Mouse (Mus musculus) gonadal fat pad, adult 2 months (tissue): ENCODE measurements around the gene Fus. TPM values are rescaled to one million over a fixed set of nuclear protein-coding genes. Genes with fewer than 3 reads are reported as not detected.

Source experiments
- DNase-seq: peaks from one replicate; pipeline ENCODE4 v3.0.0-alpha.2; 2012; ENCODE audit warnings: low read depth
- polyA plus RNA-seq: library from polyadenylated mRNA; depleted of rRNA; stranded (reverse); fragments of >200 nt; gene quantifications from 2 replicates; pipeline ENCODE4 v1.2.3, GENCODE M21; 2012

Fus gene
- polyA plus RNA-seq, 1 experiment: 285 TPM

GRCm38 (mm10) chr7:127944614-127945013 is 22.6 kb upstream of the Fus start:
- DNase-seq: no peak

- no peak for DNase-seq
These were observed 20.7 kb upstream of the Fus start, which contains the start of gene Prss36 for GRCm38 (mm10) chr7:127946470-127947023. Gene Prss36 (minus strand): TSS chr7:127946725.

GRCm38 (mm10) chr7:127952864-127953581 is 14.2 kb upstream of the Fus start:
- DNase-seq: no peak

- no peak for DNase-seq
These were observed 7.9 kb upstream of the Fus start for GRCm38 (mm10) chr7:127959364-127959763.

GRCm38 (mm10) chr7:127966371-127966918 is 812 bp upstream of the Fus start:
- DNase-seq: no peak

GRCm38 (mm10) chr7:127967922-127968828 is 918 bp downstream of the Fus start:
- DNase-seq: no peak

GRCm38 (mm10) chr7:127974413-127974930 is 7.2 kb downstream of the Fus start:
- no peak for DNase-seq

GRCm38 (mm10) chr7:127978856-127979255 is 11.6 kb downstream of the Fus start:
- no peak for DNase-seq

GRCm38 (mm10) chr7:127980606-127981005 is 13.3 kb downstream of the Fus start:
- no peak for DNase-seq

GRCm38 (mm10) chr7:127988904-127989303 is 21.6 kb downstream of the Fus start:
- no peak for DNase-seq

- DNase-seq: no peak
These were observed 24.6 kb downstream of the Fus start for GRCm38 (mm10) chr7:127991643-127992487.

- no peak for DNase-seq
These were observed 25.5 kb downstream of the Fus start for GRCm38 (mm10) chr7:127992488-127993340.

- DNase-seq: no peak
These were observed 26.2 kb downstream of the Fus start, which contains the start of gene Pycard for GRCm38 (mm10) chr7:127993341-127993977. Gene Pycard (minus strand): TSS chr7:127993867.

- no peak for DNase-seq
These were observed 32.2 kb downstream of the Fus start for GRCm38 (mm10) chr7:127999436-127999835.

GRCm38 (mm10) chr7:128000068-128000950 is 33.1 kb downstream of the Fus start:
- no peak for DNase-seq

GRCm38 (mm10) chr7:128003098-128003497 is 35.8 kb downstream of the Fus start:
- DNase-seq: no peak

GRCm38 (mm10) chr7:128003688-128004087 is 36.4 kb downstream of the Fus start, which contains the start of gene Trim72:
Gene Trim72 (plus strand): TSS chr7:128003949.
- DNase-seq: no peak

GRCm38 (mm10) chr7:128004150-128004486 is 36.9 kb downstream of the Fus start:
- no peak for DNase-seq
